Mouse (Mus musculus) testis, postnatal 14 days (tissue): ENCODE measurements around the gene Gm8439.

Experiments used
- DNase-seq: peaks from one replicate; pipeline ENCODE4 v3.0.0; 2021; ENCODE audit warnings: low spot score

Gene Gm8439

DNA sequence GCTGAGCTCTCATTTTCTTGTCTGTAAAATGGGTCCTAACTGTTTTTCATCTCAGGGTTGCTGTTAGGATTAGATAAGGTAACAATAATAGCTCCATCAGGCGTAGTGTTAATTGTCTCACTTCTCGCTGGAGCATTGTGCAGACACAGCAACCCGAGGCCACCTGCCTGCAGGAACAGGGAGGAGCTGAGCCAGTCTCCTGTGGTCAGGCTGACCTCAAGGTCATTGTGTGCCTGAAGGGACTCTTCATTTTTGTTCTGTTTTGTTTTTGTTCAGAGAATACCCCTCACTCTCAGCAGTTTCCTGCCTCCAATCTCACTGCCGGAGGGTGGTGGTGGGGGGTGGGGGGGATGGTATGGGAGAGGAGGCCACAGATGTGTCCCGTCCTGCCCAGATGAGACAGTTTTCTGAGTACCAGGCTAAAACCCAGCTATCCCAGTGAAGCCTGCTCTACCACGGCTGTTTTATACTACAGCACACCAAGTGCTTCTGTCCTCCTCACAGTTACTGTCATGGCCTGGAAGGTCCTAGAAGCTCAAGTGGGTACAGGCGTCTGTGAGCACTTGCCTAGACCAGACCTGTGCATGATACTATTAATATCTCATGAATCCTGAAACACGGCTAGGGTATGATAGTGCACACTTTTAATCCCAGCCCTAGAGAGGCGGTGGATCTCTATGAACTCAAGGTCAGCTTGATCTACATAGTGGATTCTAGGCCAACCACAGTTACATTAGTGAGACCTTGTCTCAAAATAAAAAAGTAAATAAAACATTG lies 23.9 kb downstream of the Gm8439 start:
- no peak for DNase-seq

DNA sequence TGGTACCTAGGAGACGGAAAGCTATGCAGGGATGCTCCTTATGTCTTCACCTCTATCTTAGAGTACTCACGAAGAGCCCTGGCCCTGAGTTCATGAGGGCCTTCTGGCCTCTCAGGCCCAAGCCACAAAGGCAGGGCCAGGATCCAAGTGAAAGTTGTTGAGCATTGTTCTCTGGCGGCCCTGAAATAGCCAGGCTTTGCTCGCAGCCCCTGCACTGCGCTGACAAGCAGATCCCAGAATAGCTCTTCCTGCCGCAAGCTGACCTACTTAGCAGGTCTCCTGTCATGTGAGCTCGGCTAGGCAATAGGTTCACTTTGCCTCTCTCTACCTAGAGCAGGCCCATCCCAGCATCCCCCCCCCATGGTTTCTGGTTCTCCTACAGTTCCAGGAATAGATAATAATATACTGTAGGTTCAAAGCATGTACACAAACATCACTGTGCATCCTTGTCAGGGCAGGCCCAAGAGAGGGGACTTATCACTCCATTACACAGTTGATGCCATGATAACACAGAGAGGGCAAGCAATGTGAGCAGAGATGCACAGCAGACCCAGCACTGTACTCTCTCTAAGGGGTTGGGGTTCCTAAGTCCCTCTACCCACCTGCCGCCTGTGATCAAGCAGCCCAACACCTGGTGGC lies 25.3 kb downstream of the Gm8439 start:
- DNase-seq = no peak

DNA sequence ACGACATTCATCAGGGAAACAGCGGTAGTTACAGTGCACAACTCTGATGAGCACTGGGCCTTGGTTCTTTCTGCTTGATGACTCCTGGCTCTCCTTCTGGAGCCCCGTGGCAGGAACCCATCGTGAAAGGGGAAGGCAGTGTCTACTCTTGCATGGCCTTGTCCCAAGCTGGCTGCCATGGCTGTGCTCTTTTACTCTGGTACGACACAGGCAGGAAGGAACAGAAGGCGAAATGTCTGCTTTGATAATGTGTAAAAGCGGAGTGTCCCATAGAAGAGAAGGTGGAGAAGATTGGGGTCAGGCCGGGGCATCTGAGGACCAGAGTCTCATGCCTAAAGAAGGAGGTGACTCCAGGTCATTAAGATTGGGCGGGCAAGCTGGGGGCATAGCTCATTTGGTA lies 26.1 kb downstream of the Gm8439 start:
- DNase-seq = no peak

DNA sequence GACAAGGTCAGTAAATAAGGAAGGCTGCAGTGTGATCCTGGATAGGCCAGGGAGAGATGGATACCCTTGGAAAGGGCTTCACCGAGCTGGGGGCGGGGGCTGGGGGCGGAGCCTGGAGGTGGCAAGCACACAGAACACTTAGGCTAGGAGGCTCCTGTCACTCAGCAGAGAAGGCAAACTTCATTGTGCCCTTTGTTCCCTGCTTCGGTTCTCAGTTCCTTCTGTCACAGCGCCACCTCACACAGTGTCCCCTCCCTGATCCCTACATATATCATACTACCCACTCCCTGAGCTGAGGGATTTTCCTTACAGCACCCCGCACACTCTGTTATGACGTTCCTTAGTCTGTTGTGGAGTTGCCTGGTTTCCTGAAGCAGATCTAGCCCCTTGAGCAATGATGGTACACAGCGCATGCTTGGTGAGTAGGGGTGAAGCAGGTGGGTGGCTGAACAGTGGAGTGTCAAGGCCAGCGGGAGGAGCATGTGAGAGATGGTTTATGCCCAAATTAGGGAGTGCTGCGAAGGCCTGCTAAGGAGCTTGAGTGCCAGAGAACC lies 27.1 kb downstream of the Gm8439 start:
- peak; percentile 67 for DNase-seq

DNA sequence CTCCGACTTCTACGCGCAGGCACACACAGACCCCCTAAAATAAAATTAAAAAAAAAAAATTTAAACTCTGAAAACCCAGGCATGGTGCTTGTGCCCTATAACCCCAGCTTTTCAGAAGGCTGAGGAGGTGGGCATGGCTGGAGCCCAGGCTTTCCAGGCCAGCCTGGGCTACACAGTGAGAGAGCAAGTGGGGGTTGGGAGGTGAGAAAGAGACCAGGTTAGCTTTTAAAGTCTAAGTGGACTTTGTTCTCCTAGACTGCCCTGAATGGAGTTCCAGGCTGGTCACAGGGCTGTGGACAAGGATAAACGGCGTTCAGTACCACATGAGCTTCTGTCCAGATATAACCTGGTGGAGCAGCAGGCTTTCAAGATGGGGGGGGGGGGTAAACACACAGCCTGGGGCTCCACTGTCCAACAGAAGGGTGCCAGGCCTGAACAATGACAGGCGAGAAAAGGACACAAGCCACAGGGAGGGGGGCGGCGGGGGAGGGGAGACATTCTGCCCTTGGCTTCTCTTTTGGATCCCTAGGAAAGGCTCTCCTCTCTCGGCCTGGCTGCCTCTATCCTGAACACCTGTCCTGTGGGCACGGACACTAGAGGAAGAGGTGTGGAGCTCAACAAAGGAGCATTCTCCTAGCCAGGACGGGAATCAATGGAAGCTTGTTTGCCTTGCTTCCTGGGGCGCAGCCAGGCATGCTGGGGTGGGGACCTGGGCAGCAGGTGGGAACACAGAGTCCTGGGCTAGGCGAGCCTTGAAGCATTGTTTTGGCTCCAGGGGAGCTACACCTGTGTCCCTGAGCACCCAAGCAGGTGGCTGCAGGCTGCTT lies 27.9 kb downstream of the Gm8439 start:
- no peak for DNase-seq

DNA sequence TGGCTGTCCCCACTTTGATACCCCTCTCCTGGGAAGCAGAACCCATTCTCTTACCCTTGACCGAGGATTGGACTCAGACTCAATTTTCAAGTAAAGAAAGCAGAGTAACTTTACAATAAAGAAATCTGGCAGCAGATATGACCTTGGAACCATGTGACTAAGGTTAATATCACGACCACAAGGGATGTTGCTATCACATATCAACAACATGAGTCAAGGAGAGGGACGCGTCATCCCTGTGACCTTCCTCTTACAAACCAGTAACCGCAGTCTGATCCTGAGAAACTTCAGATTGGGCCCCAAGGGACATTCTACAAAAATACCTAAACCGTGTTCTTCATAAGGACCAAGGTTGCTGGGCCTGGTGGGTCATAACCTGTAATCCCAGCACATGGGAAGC lies 39.2 kb downstream of the Gm8439 start:
- no peak for DNase-seq

DNA sequence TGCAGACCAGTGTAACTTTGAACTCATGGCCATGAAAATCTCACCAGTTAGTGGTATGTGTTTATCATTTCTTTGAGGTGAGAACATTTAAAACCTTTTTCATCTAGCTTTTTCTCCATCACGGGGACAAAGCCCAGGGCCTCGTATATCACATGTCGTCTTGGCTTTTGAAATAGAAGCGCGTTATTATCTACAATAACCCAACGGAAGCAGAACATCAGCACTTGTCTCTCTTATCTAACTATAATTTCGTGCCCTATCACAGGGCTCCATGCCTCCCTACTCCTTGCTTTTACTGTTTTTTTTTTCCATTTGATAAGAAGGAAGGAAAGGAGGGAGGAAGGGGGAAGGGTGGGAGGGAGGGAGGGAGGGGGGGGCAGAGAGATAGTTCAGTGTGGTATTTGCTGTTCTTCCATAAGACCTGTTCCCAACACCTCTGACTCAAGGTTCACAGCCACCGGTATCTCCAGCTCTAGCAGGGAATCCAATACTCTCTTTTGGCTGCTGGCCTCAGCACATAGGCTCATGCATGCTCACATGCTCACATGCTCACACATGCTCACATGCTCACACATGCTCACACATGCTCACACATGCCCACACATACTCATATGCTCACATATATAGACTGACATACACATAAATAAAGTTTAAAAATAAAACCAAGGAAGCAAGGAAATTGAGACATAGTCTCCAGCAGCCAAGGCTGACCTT lies 41.8 kb downstream of the Gm8439 start:
- no peak for DNase-seq

DNA sequence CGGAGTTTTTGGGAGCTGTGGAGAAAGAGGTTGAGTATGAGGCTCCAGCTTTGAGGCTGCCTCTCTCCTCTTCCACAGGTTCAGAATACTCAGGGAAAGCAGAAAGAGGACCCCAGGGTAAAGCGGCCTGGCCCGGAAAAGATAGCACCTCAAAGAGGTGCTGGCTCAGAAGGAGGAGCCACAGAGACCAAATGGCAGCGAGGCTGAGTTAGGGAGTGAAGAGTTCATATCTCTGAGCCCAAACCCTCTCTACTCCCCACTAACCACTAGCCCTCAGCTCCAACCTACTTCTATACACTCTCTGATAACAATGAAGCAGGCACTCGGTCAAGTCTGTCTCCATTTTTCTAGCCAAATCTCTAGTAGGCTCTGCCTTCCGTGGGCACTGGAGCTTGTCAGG lies 43.3 kb downstream of the Gm8439 start:
- no peak for DNase-seq

DNA sequence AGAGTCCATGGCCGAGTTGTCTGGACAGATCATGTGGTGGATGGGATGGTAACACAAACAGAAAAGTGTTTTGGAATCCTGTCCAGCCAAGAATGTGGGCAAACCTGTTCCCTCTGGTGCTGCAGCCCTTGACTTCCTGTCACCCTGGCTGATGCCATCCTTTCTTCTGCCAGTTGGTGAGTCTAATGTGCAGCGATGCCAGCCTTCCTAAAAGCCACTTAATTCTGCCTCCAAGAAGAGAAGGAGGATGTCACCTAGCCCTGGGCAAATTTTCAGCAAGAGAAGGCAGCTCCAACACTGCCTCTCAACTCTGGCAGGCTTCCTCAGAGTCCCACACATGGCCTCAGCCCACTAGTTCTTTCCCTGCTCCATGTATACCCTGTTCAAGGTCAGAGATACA lies 46.8 kb downstream of the Gm8439 start:
- no peak for DNase-seq

DNA sequence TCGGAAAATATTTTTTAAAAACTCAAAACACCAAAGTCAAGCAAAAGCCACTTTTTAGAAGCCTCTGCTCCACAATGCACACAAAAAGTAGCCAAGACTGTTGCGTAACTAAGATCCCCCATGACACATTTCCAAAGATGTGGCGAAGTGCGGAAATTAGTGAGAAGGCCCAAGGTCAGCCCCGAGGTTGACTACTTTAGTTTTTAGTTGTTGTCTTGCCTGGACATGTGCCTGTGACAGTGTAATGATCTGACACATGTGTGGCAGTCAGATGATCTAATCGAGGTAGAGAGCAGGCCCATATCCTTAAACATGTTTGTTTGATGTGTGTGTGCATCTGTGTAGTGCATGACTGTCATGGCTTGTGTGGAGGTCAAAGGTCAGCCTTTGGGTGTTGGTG lies 53.4 kb downstream of the Gm8439 start:
- no peak for DNase-seq

DNA sequence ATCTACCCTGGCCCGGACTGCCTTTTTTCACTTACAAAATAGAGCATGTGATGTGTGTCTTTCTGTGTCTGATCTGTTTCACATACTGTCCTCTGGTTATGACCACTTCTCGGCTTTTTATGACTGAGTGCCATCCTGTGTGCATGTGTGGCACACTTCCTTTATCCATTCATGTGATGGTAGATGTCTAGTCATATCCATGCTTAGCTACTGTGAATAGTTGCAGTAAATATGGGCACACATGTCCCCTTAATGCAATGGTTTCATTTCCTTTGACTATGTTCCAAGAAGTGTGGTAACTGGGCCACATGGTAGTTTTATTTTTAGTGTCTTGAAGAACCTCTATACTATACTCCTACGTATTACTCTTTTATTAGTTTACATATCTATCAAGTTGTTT lies 55.4 kb downstream of the Gm8439 start:
- DNase-seq = no peak

DNA sequence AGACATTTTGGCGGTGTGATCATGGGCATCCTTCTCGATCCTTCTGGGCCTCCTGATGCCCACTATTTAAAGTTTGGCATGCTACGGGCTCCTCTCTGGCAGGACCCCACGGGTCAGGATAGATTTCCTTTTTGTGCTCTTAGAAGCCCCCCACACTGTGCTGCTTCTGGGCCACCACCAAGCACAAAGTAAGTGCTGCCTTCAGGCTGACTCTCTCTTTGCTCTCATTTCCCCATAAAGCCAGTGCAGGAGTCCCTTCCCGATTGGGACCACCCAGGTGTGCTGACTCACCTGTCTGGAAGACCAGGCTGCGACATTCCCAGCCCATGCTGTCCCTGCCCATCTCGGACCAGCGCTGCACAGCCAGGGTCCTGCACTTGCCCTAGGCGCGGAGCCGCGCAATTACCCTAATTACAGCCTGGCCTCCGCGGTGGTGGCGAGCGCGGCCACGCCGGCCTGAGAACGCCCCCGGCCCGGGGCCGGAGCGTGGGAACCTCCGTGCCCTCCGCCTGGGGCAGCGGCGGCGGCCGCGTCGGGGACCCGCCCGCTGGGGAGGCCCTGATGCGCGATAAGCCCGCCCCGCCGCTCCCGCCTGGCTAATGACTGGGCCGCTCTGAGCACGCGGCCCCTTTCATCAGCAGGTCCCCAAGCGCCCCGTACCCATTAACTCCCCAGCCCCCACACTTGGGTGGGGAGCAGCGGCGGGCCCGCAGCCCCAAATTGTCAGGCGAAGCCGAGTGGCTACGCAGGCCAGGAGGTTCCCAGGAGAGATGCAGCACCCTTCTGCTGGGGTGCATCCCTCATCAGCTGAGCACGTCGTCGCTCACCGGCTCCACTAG lies 61.0 kb downstream of the Gm8439 start:
- DNase-seq = no peak

DNA sequence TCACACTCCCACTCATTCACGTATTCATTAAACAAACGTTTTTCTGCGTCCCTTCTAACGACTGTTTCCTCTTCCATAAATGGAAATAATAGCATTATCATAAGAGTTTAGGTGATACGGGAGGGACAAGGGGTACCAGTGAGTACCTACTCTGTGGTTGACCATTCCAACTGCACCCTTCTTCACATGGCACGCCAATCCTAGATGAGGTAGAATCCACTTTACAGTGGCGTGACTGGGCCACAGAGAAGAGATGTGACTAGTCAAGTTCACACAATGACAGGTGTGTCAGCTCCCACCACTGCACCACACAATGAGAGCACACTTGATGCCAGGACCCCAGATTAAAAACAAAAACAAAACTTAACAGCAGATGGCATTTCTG lies 61.7 kb downstream of the Gm8439 start:
- no peak for DNase-seq

DNA sequence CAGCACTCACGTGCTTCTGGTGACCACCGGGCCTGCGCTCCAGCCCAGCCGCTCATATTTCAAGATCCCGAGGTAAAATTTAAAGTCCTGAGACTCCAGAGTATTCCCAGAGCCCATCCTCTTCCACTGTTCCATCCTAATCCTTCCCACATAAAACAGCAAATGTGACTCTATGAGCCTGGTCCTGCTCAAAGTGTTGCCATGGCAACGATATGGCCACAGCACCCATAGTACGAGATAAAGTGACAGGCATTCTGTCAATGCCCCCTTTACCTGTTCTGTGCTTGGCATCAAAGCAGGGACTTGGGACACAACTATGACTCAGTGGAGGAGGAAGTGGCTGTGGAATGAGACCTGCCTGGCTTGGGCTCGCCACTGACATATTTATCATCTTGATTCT lies 67.4 kb downstream of the Gm8439 start:
- DNase-seq = no peak
